Mouse (Mus musculus): ENCODE results near the gene Pnlip.

The Pnlip gene

DNA sequence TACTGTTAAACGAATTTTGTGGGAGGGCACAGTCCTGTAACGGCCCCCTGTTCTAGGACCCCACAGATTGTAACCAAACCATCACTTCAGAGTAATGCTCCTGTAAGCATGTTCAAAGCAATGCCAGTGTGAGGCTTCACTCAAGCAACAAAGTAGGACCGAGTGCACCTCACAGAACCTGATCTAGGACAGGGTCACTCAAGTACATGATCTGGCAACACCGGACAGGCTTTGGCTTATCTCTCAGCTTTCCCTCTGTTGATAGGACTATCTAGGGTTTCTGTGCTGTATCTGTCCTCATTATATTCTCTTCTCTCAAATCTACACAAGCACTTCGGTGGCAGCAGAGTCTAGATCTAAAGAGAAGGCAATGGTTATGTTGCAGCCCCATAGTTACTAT is 74.3 kb downstream of the Pnlip start:
- DNase-seq (ENCODE audit: low spot score in 2 of 2): no peak

DNA sequence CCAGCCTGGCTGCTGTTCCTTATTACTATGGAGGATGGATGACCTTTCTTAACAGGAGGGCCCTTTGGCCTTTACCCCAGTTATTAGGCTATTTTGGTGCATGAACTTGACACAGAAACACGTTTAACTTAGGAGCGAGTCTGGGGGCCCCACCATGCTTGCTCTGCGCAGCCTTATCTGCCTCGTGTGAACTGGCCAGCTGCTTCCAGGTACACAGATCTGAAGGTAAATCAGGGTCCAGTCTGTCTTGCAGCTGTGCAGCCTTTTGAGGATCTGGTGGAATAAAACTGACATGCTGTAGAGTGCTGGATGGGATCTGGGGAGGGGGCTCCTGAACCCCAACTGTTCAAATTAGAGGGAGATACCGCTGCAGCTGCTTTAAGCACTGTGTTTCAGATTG is 75.5 kb downstream of the Pnlip start:
- no peak for DNase-seq (ENCODE audit: low spot score in 2 of 2)

DNA sequence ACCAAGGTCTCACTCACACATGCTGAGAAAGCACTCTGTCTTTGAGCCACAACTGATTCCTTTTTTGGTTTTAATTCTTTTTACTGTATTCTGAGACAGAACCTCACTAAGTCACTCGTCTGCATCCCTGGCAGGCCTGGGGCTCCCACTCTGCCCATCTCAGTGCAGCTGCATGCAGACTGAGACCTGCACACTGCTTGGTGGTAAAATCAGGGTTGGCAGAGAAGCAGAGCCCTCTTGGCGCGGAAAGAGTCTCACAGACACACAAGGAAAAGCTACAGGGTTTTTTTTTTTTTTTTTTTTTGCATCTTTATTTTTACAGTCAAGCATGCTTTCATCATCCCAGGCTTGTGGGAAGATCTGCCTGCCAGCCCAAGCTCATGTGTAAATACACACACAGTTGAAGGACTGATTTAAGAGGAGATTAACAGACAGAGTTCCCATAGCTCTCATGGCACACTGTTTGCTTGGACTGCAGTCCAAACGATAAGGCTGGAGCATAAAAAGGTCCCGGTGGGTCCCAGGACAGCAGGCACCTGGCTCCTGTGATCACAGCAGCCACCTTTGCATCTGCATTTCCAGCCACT is 76.2 kb downstream of the Pnlip start, which contains the start of gene Pnliprp1:
Gene Pnliprp1, plus strand, starts transcription at position 443 of the 587 bp plus-strand sequence.
- DNase-seq (ENCODE audit: low spot score in 2 of 2): peak; percentile 6 to 8

All from right cerebral cortex, adult 2 months (tissue).